Mouse (Mus musculus): ENCODE data around the gene Gm13084. TPM values are rescaled to one million over a fixed set of nuclear protein-coding genes. Genes with fewer than 3 reads are reported as not detected.
"Not testable (repeated sequence)": the region's sequence is repeated elsewhere in the genome, so short reads cannot be mapped to it uniquely, and the experiment has no call there.

Gene Gm13084
- not detected in 2 replicates for polyA plus RNA-seq (2012; rRNA removed)

- Histone ChIP-seq H3K36me3 (ENCODE audit: control insufficient read depth, insufficient read depth, low read length) (no peaks in the 10 kb centered on the region), H3K27me3 (ENCODE audit: control insufficient read depth, insufficient read depth, low read length) (no peaks in the 10 kb centered on the region), H3K27ac (ENCODE audit: insufficient read depth, low read depth, low read length) (no peak within 1 kb of the TSS), H3K4me3 (ENCODE audit: low read depth, low read length) (no peak within 1 kb of the TSS), H3K4me1 (ENCODE audit: control insufficient read depth, insufficient read depth, insufficient read length, low read length) (no peaks in the 10 kb centered on the region)
- WGBS, result 83% methylated on average over 2 of the region's 2 CpGs
- TF ChIP-seq CTCF (IDR thresholded peaks at IDR 0.05; ENCODE audit: extremely low read depth, insufficient read length, insufficient replicate concordance, low read depth, low read length) (no peak), POLR2A (IDR thresholded peaks at IDR 0.05; ENCODE audit: low read depth, low read length) (no peak)
Observed at GRCm38 (mm10) chr4:143815993-143816392, at the start of gene Gm13084. Gm13084 (minus strand) TSS chr4:143816093.

DNA sequence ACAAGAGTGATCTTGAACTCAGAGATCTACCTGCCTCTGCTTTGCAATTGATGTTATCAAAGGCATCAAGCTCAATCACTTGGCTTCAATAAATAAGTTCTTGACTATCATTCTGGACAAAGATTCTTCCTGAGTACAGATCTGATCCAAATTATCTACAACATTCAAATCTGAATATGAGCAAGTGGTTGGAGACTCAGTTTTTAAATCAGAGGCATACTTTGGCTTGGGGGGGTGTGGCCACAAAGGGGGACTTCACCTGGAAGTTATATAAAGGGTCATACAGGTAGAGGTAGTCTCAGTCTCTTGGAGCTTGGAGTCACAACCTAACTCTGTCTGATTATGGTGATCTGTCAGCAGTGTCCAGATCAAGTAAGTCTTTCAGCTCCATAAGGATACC is 30.3 kb upstream of the Gm13084 start, which contains the start of gene Gm13103:
Gm13103 (plus strand) TSS at position 301 of the 400 bp plus-strand sequence.
- not testable (repeated sequence) for H3K27ac ChIP-seq (ENCODE audit: insufficient read depth, low read depth, low read length); H3K36me3 ChIP-seq (ENCODE audit: control insufficient read depth, insufficient read depth, low read length); H3K4me1 ChIP-seq (ENCODE audit: control insufficient read depth, insufficient read depth, insufficient read length, low read length); H3K27me3 ChIP-seq (ENCODE audit: control insufficient read depth, insufficient read depth, low read length); H3K4me3 ChIP-seq (ENCODE audit: low read depth, low read length)

- not testable (repeated sequence) for H3K4me3 ChIP-seq (ENCODE audit: low read depth, low read length); H3K36me3 ChIP-seq (ENCODE audit: control insufficient read depth, insufficient read depth, low read length); H3K27ac ChIP-seq (ENCODE audit: insufficient read depth, low read depth, low read length); H3K4me1 ChIP-seq (ENCODE audit: control insufficient read depth, insufficient read depth, insufficient read length, low read length); H3K27me3 ChIP-seq (ENCODE audit: control insufficient read depth, insufficient read depth, low read length)
- WGBS, result 92% methylated on average over 3 of the region's 3 CpGs
Observed at GRCm38 (mm10) chr4:143789052-143789451, 26.8 kb downstream of the Gm13084 start, which contains the start of gene Gm13023. Gm13023 (plus strand) TSS chr4:143789352.

Other genes with a start within 250 kb of the Gm13084 start
- not detected in 2 replicates for gene Gm13083, start 201.1 kb downstream of the Gm13084 start, polyA plus RNA-seq (2012; rRNA removed)
- not detected in 2 replicates for gene Gm13088, start 158.8 kb downstream of the Gm13084 start, polyA plus RNA-seq (2012; rRNA removed)
- not detected in 2 replicates for gene Gm13089, start 113.4 kb downstream of the Gm13084 start, polyA plus RNA-seq (2012; rRNA removed)
- not detected in 2 replicates for gene Gm13078, start 96.6 kb downstream of the Gm13084 start, polyA plus RNA-seq (2012; rRNA removed)
- not detected in 2 replicates for gene Gm13023, start 26.7 kb downstream of the Gm13084 start, polyA plus RNA-seq (2012; rRNA removed)
- gene Gm13103, start 30.4 kb upstream of the Gm13084 start, polyA plus RNA-seq (2012; rRNA removed), result not detected in 2 replicates
- gene Pramef6, start 84.3 kb upstream of the Gm13084 start, polyA plus RNA-seq (2012; rRNA removed), result not detected in 2 replicates
- not detected in 2 replicates for gene Pramef25, start 134.9 kb upstream of the Gm13084 start, polyA plus RNA-seq (2012; rRNA removed)
- gene Gm13101, start 150.9 kb upstream of the Gm13084 start, polyA plus RNA-seq (2012; rRNA removed), result not detected in 2 replicates
- not detected in 2 replicates for gene Pramef17, start 178.3 kb upstream of the Gm13084 start, polyA plus RNA-seq (2012; rRNA removed)
- not detected in 2 replicates for gene Pramel4, start 243.0 kb upstream of the Gm13084 start, polyA plus RNA-seq (2012; rRNA removed)

Data from small intestine, adult 2 months (tissue).